Mouse (Mus musculus) left cerebral cortex, adult 8-10 months (tissue): Measurements from ENCODE around the gene Pml. TPM values are rescaled to one million over a fixed set of nuclear protein-coding genes. Genes with fewer than 3 reads are reported as not detected.
"Not testable (repeated sequence)": the region's sequence is repeated elsewhere in the genome, so short reads cannot be mapped to it uniquely, and the experiment has no call there.

Experiments
- DNase-seq, 2 experiments: peaks; one replicate each; pipeline ENCODE4 v3.0.0; 2022; ENCODE audit warnings: low spot score in 2 of 2
- total RNA-seq, 4 experiments: library from RNA; stranded (reverse); gene quantifications; 2 replicates each; pipeline ENCODE4 v1.2.4; 2022

Pml gene
- total RNA-seq, 4 experiments from 2014 or later, result 15.3 to 20.3 (median 17.5) TPM

GRCm38 (mm10) chr9:58272068-58272541 lies 22.5 kb upstream of the Pml start:
- no peak for DNase-seq

DNA sequence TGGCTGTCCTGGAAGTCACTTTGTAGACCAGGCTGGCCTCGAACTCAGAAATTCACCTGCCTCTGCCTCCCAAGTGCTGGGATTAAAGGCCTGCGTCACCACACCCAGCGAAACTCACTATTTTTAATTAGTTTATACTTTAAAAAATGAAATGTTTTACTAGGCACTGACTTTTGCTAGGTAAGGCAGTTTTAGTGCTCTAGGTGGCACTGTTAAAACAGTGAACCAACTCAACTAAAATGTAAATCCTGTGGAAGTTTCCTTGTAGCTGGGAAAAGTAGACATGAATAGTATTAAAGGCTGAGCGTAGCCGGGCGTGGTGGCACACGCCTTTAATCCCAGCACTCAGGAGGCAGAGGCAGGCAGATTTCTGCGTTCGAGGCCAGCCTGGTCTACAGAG lies 22.0 kb upstream of the Pml start:
- not testable (repeated sequence) for DNase-seq

DNA sequence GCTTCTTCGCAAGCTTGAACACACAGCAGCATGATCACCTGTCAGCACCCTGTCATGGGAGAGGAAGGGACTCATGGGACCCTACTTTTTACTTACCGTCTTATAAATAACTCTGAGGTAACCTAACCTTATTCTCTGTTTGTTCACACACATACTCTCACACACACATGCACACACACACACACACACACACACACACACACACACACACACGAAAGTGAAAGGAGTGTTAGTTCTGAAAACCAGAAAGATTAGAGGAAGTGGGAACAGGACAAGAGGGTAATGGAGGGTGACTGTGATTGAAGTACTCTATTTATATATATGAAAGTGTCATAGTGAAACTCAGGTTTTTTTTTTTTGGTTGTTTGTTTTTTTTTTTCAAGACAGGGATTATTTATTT lies 21.5 kb upstream of the Pml start:
- no peak for DNase-seq

GRCm38 (mm10) chr9:58270081-58270480 lies 20.5 kb upstream of the Pml start:
- DNase-seq, result no peak

DNA sequence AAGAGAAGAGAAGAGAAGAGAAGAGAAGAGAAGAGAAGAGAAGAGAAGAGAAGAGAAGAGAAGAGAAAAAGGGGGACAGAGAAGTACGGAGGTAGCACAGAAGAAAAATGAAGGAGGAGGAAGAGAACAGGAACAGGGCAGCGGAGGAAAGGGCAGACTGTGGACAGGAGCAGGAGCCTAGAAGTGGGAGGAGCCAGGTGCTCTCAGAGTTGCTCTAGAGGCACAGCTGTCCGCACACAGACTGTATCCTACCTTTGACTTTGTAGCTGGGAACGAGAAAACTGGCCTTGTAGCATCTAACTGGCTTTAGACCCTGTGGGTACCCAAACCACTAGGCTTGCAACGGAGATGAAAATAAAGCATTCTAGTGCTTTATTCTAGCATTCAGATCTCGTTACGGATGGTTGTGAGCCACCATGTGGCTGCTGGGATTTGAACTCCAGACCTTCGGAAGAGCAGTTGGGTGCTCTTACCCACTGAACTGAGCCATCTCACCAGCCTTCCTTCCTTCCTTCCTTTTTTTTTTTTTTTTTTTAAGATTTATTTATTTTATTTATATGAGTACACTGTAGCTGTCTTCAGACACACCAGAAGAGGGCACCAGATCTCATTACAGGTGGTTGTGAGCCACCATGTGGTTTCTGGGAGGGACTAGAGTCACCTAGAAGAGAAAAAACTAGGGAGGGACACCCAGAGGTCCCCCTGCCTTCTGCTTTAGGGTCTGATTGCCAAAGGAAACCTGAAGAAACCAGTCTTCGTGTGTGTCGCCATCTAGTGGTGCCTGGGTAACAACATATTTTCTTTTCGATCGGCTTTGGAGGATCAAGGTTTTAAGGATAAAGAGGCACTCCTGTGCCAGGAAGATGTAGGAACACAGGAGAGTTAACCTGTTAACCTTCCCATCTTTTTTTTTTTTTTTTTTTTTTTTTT lies 19.1 kb upstream of the Pml start:
- no peak for DNase-seq

DNA sequence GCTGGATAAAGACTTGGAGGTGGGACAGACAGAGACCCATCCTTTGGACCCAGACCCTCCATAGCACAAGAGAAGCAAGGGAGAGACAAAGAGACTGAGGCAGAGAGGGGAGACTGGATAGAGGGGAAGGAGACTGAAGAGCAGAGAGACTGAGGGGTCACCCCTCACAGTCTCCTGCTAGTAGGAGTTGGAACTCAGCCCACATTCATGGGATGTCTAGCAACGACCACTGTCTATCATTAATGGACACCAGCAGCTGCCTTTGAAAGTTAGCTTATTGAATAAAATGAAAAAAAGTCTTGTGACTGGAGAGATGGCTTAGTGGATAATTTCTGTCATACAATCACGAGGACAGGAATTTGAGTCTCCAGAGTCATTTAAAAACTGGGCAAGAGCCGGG lies 17.5 kb upstream of the Pml start:
- DNase-seq, result no peak

GRCm38 (mm10) chr9:58266571-58267011 lies 17.0 kb upstream of the Pml start:
- no peak for DNase-seq

- no peak for DNase-seq
Measured at GRCm38 (mm10) chr9:58265368-58265767, 15.8 kb upstream of the Pml start.

GRCm38 (mm10) chr9:58262507-58262906 lies 12.9 kb upstream of the Pml start:
- no peak for DNase-seq

- no peak for DNase-seq
Measured at GRCm38 (mm10) chr9:58255704-58256685, 6.4 kb upstream of the Pml start.

GRCm38 (mm10) chr9:58255105-58255504 lies 5.5 kb upstream of the Pml start:
- no peak for DNase-seq

GRCm38 (mm10) chr9:58253805-58254122 lies 4.2 kb upstream of the Pml start:
- not testable (repeated sequence) for DNase-seq

- DNase-seq, result peak; percentile 88 to 89
Measured at GRCm38 (mm10) chr9:58253033-58253804, 3.6 kb upstream of the Pml start, which contains the start of gene Stoml1. Gene Stoml1 (plus strand): TSS chr9:58253164.

DNA sequence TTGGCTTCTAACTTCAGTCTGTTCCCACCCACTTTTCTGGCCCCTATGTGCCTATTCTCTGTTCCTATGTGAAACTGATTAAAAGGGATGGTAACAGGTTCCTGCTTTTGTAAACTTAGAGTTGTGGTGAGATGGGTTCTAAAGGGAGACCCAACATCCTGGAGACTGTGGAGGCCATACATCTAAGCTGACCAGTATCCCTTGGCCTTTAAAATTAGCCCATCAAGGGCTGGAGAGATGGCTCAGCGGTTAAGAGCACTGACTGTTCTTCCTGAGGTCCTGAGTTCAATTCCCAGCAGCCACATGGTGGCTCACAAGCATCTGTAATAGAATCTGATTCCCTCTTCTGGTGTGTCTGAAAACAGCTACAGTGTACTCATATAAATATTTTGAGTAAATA lies 1.1 kb upstream of the Pml start:
- DNase-seq, result not testable (repeated sequence)

DNA sequence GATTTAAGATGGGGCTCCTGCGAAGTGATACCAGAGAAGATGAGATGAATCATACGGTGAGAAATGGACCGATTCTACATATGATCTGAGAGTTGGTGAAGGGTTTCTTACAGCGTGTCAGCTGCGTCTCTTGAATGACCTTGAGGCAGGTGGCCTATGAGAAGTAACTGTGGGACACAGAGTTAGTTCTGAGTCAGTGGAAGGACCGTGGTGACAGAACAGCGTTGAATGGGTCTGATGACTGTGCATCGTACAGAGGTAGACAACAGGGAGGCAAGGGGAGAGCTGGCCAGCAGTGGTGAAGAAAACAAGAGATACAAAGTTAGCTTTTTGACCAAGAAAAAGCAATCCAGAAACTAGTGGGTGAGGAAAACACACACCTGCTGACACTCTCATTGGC lies 736 bp upstream of the Pml start:
- DNase-seq, result no peak

DNA sequence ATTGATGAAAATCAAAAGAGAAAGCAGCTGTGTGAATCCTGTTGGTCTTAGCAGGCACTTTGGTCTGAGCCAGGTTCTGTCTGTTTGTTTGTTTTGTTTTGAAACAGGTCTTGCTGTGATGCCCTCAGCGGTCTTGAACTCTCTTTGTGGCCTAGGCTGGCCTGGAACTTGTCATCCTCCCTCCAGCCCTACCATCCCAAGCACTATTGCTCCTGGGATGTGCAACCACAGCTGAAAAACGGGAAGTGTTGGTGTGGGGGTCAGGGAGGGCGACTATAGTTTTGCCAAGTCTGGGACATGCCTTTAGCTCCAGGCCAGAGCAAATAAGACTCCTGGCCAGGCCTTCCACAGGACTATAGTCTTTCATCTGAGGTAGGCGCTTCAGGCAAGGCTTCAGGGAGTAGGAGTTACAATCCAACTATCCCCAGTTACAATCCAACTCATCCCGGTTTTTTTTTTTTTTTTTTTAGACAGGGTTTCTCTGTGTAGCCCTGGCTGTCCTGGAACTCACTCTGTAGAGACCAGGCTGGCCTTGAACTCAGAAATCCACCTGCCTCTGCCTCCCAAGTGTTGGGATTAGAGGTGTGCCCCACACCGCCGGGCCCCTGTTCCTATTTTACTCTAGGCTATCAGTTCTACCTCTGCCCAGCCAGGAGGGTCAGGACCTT lies 706 bp downstream of the Pml start:
- no peak for DNase-seq

GRCm38 (mm10) chr9:58247064-58247759 lies 2.4 kb downstream of the Pml start:
- DNase-seq, result peak; percentile 66 to 69

DNA sequence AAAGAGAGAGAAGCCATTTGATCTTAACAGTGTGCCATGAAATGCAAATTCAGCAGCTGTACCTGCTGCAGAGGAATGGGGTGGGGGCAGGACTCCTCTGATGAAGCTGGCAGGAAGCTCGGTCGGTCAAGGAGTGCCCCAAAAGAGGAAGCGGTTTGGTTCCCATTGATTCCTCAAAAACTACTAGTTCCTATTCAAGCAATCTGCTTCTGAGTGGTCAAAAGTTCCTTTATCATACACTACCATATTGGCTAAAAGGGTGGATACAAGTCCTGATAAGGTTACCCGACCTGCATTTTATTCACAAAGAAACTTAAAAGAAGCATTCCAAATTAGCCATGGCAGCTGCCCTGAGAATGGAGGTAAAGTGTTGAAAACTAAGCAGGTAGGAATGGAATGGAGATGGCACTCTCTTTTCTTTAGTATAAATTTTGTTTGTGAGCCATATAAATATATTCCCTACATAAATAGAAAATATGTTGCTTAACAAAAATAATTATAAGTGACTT lies 3.4 kb downstream of the Pml start:
- no peak for DNase-seq

GRCm38 (mm10) chr9:58243696-58244095 lies 5.9 kb downstream of the Pml start:
- DNase-seq, result no peak

DNA sequence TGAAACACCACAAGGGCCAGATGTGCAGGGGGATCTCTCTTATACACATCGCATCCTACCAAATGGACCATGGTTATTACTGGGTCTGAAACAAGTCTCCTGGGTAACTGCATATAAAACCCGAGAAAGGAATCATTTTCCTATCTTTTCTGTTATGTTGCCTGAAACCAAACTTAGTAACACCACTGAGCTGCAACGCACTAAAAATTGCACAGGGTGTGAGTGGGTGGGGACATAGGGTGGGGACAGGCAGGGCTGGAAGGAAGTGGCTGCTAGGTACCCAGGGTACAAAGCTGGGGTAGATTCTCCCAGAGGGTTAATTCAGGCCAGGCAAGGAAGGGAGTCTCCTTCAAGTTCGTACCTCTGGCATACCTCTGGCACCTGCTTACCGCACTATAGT lies 6.9 kb downstream of the Pml start:
- no peak for DNase-seq
